Mouse (Mus musculus) G1E (cell line): Measurements from ENCODE around the gene 4930452B06Rik.

Experiments
- CTCF ChIP-seq: IDR thresholded peaks from 2 replicates; pipeline ENCODE4 v1.5.1; 2012; ENCODE audit warnings: low read depth, low read length, inconsistent platforms, mixed read lengths
- GATA1 ChIP-seq: IDR thresholded peaks from 2 replicates; pipeline ENCODE4 v1.6.1; 2012; ENCODE audit warnings: borderline replicate concordance, low read length, inconsistent platforms, mixed read lengths
- GATA2 ChIP-seq: IDR thresholded peaks from 2 replicates; pipeline ENCODE4 v1.6.1; 2012; ENCODE audit warnings: low read depth, low read length, inconsistent platforms, borderline replicate concordance
- TAL1 ChIP-seq: conservative IDR thresholded peaks from 2 replicates; pipeline ENCODE4 v1.6.1; 2012; ENCODE audit warnings: low read depth, low read length, inconsistent platforms, mixed read lengths

- no peak for TF ChIP-seq GATA1
- TF ChIP-seq GATA2: no peak
- no peak for TF ChIP-seq CTCF
- TF ChIP-seq TAL1: no peak
Observed at GRCm38 (mm10) chr14:8641650-8642279, 24.3 kb downstream of the 4930452B06Rik start.
